Mouse (Mus musculus) 416B (cell line): ENCODE results near the gene Sos1.

Source experiments
- DNase-seq: peaks from one replicate; pipeline ENCODE4 v3.0.0; 2011; ENCODE audit warnings: low read depth

The Sos1 gene

DNA sequence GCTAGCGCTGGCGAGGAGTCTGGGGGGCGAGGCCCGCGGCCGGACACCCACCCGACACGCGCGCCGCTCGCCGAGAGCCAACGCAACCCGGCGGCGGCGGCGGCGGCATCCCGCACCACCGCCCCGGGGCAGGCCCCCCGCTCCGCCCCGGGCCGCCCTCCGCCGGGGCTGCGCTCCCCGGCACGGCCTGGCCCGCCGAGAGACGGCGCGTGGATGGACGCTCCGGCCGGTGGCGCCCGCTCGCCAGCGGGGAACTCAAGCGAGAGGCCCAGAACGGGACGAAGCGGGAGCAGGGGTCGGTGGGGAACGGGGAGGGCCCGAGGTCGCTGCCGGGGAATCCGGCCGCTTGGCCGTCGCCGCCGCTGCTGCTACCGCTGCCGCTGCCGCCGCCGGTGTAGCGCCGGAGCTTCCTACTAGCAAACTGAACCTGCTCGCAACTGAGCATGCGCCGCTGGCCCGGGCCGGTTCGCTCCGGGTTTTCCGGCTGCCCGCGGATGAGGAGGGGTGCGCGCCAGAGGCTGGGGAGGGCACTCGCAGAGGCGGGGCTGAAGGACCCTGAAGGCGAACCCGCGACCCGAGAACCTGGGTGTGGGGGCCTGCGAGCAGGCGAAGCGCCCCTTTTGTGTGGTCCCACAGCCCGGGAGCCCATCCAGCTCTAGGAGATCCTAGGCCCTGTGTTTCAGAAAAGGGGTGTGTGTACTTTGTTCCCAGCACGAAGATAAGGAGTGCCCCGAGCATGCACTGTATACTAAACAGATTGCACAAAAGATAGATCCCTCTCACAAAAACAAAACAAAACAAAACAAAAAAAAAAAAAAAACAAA is at the start of gene Sos1:
TSS of gene Sos1 (minus strand) at position 423 of the 824 bp plus-strand sequence.
- peak; percentile 80 for DNase-seq

GRCm38 (mm10) chr17:80523231-80523630 is 43.0 kb upstream of the Sos1 start:
- DNase-seq = no peak

DNA sequence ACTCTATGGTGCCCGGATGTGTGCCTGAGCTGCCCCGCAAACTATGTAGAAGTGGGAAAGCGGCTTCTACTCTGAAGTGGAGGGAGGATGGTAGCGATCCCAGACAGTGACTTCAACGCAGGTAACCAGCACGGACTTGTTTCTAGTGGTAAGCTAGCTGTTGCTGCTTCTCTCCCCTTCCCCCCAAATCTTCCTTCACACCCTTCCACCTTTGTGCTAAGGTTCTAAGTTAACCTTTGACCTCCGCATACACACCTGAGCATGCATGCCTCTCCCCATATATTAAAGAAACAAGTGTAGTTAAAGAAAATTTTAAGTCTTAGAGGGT is 41.9 kb upstream of the Sos1 start:
- no peak for DNase-seq

DNA sequence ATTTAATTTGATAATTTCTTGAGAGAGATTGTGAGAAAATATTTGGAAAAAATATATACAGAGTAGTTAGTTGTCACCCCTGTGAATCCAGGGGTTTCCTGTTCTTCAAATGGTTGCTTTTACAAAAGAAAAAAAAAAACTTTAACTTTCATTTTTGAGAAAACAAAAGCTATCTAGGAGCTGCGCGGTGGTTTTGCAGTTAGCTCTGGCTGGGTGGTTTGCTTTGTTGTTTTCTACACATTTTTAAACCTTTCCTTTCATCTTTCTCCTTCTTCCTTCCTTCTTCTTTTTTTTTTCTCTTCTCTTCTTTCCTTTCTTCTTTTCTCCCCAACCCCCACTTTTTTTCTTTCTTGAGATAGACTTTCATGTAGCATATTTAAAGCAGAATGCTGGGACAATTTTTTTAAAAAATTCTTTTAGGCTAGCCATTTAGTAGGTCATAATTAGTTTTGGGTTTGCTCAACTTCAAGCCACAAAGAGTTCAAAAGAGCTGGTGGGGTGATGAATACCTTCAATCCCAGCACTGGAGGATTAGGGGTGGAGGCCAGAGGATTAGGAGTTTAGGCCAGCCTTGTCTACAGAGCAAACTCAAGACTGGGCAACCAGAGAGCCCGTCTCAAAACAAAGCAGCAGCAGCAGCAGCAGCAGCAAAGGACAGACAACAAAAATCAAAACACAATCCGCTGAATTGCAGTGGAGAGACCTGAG is 41.4 kb upstream of the Sos1 start:
- no peak for DNase-seq

DNA sequence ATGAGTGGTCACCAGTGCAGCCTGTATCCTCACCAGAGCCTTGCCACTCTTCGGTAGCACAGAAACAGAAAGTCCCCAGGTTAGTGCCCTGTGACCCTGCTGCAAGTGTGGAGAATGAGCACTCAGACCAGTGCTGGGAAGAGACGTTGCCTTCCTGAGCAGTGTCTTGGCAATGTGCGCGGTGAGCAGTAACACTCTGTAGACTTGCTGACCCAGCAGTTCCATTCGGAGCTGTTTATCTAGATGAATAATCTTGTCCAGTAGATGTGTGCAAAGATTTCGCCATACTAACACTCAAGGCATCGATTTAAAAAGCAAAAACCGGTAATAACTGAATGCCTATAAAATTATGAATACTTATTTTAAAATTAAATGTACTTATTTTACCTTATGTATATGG is 40.3 kb upstream of the Sos1 start:
- no peak for DNase-seq

DNA sequence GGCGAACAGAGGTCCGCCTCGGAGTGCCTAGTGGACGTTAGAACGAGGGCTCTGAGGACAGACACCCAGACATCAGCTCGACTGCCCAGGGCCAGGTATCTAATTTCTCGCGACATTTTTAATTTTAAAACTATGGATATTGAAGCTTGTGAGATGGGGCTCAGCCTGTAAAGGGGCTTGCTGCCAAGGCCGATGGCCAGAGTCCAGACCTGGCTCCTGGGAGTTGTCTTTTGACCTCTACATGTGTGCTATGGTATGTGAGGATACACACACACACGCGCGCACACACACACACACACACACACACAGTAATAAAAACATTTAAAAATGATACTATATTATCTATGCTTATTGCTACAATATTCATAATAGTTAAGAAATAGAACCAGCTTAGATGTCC is 38.6 kb upstream of the Sos1 start:
- DNase-seq = no peak

GRCm38 (mm10) chr17:80517244-80517643 is 37.0 kb upstream of the Sos1 start:
- no peak for DNase-seq

- DNase-seq = no peak
Observed at GRCm38 (mm10) chr17:80515956-80516355, 35.7 kb upstream of the Sos1 start.

- DNase-seq = no peak
Observed at GRCm38 (mm10) chr17:80515513-80515912, 35.3 kb upstream of the Sos1 start.

GRCm38 (mm10) chr17:80513766-80514165 is 33.5 kb upstream of the Sos1 start:
- no peak for DNase-seq

DNA sequence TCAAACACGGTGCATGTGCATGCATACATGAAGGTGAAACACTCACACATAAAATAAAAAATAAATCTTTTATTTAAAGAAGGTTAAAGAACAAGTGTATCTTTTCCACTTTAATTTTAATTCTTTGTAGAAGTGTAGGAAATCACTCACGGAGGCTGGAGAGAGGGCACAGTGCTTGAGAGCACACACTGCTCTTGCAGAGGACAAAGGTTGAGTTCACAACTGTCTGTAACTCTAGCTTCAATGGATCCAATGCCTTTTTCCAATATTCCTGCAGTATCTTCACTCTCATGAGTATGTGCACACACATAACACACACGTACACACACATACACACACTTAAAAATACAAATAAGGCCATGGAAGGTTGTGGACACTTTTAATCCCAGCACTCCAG is 30.2 kb upstream of the Sos1 start:
- DNase-seq = no peak

DNA sequence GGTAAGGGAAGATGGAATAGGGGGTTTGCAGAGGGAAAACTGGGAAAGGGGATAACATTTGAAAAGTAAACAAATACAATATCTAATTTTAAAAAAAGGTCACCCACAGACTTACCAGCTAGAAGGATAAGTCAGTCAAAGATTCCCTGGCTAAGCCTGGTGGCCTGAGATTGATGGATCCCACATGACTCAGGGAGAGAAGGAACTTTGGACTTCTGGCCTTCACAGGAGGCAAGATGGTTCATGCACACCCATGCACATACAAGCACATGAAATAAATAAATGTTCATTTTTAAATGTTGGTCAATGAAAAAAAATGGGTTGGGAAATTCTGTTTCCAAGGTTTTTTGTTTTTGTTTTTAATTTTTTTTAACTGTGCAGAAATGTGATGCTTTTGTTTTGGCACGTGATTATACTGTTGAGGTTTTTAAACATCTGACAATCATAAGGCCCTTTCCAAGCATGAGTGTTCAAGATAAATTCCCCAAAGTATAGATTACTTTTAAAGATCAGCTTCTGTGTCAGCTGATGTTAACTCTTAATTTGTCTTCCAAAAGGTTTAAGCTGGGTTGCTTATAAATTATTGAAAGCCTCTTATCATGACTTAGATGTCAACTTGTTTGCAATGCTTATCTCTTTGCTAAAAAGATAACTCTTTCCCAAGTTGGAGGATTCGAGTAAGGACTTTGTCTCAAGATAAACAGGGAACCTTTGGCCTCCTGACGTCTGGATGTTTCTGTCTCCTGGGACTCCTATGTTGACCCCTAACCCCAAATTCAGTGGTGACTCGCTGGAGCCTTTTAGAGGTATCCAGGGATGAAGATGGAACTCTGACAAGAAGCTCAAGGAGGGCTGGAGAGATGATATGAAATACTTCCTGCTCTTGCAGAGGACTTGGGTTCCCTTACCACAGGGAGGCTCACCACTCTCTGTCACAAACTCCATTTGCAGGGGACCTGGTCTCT is 29.5 kb upstream of the Sos1 start:
- DNase-seq = no peak

DNA sequence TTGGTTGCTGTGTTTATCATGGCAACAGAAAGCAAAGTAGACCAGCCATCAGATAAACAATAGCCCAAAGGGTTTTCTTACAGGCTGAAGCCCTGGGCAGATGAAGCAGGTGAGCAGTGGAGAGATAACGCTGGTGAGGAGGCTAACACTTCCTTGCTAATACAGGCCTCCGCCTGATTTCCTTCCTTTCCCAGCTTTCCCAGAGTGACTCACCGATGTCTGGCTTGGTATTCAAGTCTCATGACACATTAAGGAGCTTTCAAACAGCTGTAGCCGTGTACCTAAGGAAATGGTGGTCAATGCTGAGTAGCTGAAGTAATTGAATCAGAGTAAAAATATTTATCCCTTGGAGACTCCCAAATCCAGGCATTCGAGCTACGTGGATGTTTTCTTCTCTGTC is 25.5 kb upstream of the Sos1 start:
- DNase-seq = no peak

- no peak for DNase-seq
Observed at GRCm38 (mm10) chr17:80505342-80505741, 25.1 kb upstream of the Sos1 start.

DNA sequence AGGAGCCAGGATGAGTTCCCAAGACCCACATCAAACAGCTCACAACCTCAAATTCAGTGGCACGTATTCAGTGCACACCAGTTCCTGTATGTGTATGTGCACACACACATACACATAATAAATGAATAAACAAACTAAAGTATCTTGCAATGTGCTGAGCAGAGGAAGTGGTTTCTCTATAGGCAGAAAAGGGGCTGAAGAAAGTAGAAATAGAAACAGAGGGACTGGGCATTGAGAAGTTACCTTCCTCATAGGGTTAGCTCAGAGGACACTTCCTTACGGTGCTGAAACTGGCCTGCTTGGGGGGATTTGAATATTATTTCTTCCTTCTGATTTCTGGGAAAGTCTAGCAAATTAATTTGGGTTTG is 21.5 kb upstream of the Sos1 start:
- no peak for DNase-seq

GRCm38 (mm10) chr17:80501037-80501804 is 21.0 kb upstream of the Sos1 start:
- peak; percentile 39 for DNase-seq

DNA sequence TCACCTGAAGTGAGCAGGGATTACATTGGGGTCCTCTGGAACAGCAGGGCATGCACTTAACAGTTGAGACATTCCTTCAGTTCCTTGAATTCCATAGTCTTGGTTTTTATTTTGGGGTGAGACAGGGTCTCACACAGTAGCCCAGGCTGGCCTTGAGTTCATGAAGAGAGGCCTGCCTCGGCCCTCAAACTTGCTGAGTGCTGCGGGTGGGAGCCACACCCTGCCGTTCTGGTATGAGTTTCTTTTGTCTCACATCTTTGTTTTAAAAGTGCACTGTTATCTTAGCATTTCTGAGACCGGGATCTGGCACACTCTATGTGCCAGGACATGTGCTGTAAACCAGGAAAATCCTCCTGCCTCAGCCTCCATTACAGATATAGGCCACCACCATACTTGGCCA is 19.8 kb upstream of the Sos1 start:
- no peak for DNase-seq

DNA sequence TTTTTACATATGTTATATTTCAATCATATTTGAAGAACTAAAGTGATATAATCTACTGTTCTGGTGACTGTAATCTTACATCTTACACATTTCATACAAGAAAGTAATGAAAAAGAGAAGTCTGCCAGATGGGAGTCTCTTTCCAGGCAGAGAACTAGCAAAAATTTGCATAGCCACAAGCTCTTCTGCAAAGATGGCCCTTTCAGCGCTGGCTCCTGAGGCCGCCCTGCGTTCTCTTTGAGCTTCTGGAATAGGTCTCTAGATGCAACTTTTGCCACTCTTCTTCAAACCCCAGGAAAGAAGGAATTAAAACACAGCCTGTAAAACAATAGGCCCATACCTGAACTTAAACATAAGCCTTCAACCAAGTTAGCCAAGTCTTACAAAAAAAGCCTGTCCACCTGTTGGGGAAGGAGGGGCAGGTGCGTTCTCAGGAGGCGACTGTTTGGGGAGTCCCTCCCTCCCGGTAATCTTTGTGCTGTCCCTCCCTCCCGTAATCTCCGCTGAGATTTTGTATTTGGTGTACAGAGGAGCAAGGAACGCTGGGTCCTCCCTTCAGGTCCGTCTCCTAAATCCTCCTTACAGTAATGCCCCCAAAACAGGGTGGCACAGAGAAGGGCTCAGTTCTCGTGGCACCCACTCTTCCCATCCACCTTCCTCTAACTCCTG is 18.5 kb upstream of the Sos1 start:
- no peak for DNase-seq

DNA sequence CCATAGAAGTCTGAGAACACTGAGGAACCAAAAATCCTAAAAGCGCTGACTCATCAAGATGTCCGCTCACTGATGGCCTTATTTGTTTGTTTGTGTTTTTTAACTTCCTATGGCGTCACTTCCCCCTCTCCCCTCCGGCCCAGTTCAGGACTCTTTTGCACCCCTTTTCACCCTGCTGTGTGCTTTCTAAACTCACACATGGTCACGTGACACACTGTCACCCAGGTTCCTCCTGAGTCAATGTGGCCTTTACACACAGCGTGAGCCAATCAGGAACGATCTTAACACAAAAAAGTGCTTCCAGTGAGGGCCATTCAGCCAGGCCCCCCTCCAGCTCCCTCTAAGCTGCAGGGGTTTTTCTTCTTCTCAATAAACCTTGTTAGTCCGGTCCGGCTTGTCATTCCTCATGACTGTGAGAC is 16.9 kb upstream of the Sos1 start:
- no peak for DNase-seq

- no peak for DNase-seq
Observed at GRCm38 (mm10) chr17:80496607-80497170, 16.4 kb upstream of the Sos1 start.

GRCm38 (mm10) chr17:80496185-80496584 is 15.9 kb upstream of the Sos1 start:
- no peak for DNase-seq
